Mouse (Mus musculus): Measurements from ENCODE around the gene Cyp4a32. TPM values are rescaled to one million over a fixed set of nuclear protein-coding genes. Genes with fewer than 3 reads are reported as not detected.
A peak's percentile ranks its signal among the peaks of the same experiment; 100 is the strongest.

Gene Cyp4a32
- polyA plus RNA-seq, 1 experiment from 2014 or later, result not detected

- peak; percentile 47; the same call in 1 of the 2 replicates for ATAC-seq (ENCODE audit: low read depth)
- peak overlapping the region; percentile 45; the same call in 1 of the 2 replicates for H3K9ac ChIP-seq
- 0 out of 2 replicates have a peak overlapping the region, but pooled peaks have one; percentile 14 for H3K27ac ChIP-seq
These were observed 56.5 kb downstream of the Cyp4a32 start for GRCm38 (mm10) chr4:115657104-115657866.

GRCm38 (mm10) chr4:115657867-115658249 lies 57.1 kb downstream of the Cyp4a32 start:
- H3K4me2 ChIP-seq, result peak overlapping the region; percentile 73; the same call in 1 of the 2 replicates

More at GRCm38 (mm10) chr4:115657104-115657866, 56.5 kb downstream of the Cyp4a32 start:
- Histone ChIP-seq H3K4me3 (replicated peaks) (peak overlapping the region; percentile 53), H3K9me3 (replicated peaks) (no peaks in the 10 kb centered on the region), H3K36me3 (no peaks in the 10 kb centered on the region), H3K4me1 (replicated peaks) (peaks cover 8% of the 10 kb centered on the region), H3K27me3 (no peaks in the 10 kb centered on the region), H3K4me2 (peak overlapping the region; percentile 73)
- no peak for DNase-seq
- under 1% methylated on average over 29 of the region's 34 CpGs for WGBS (ENCODE audit: insufficient replicate concordance)

GRCm38 (mm10) chr4:115659190-115659589 lies 58.4 kb downstream of the Cyp4a32 start:
- H3K27me3 ChIP-seq, result no peaks in the 10 kb centered on the region
- no peak for DNase-seq
- no peak overlapping the region for H3K4me3 ChIP-seq (replicated peaks)
- no peak overlapping the region for H3K4me2 ChIP-seq
- peaks cover 8% of the 10 kb centered on the region for H3K4me1 ChIP-seq (replicated peaks)
- H3K9me3 ChIP-seq (replicated peaks), result no peaks in the 10 kb centered on the region
- H3K36me3 ChIP-seq, result no peaks in the 10 kb centered on the region
- H3K27ac ChIP-seq, result no peak overlapping the region
- no peak for ATAC-seq (ENCODE audit: low read depth)
- H3K9ac ChIP-seq, result no peak overlapping the region

More at GRCm38 (mm10) chr4:115657867-115658249, 57.1 kb downstream of the Cyp4a32 start:
- Histone ChIP-seq H3K27ac (no peak overlapping the region), H3K36me3 (no peaks in the 10 kb centered on the region), H3K27me3 (no peaks in the 10 kb centered on the region), H3K9ac (no peak overlapping the region), H3K4me3 (replicated peaks) (no peak overlapping the region), H3K9me3 (replicated peaks) (no peaks in the 10 kb centered on the region), H3K4me1 (replicated peaks) (peaks cover 8% of the 10 kb centered on the region)
- ATAC-seq (ENCODE audit: low read depth), result no peak
- DNase-seq, result no peak

Other genes with a start within 250 kb of the Cyp4a32 start
- gene Cyp4a12b, start 189.3 kb upstream of the Cyp4a32 start, polyA plus RNA-seq (2015; fragmentation: Nextera tagmentation; extraction: Ambion mirVana), result not detected in 2 replicates
- not detected in 2 replicates for gene Cyp4a30b, start 148.4 kb upstream of the Cyp4a32 start, polyA plus RNA-seq (2015; fragmentation: Nextera tagmentation; extraction: Ambion mirVana)
- gene Cyp4a14, start 104.8 kb upstream of the Cyp4a32 start, polyA plus RNA-seq (2015; fragmentation: Nextera tagmentation; extraction: Ambion mirVana), result not detected in 2 replicates
- gene Cyp4a10, start 82.7 kb upstream of the Cyp4a32 start, polyA plus RNA-seq (2015; fragmentation: Nextera tagmentation; extraction: Ambion mirVana), result not detected in 2 replicates
- not detected in 2 replicates for gene Cyp4a31, start 37.3 kb upstream of the Cyp4a32 start, polyA plus RNA-seq (2015; fragmentation: Nextera tagmentation; extraction: Ambion mirVana)
- 0.71 and 0.82 TPM in 2 replicates for gene Cyp4b1, start 46.8 kb downstream of the Cyp4a32 start, polyA plus RNA-seq (2015; fragmentation: Nextera tagmentation; extraction: Ambion mirVana)
- gene Efcab14, start 136.8 kb downstream of the Cyp4a32 start, polyA plus RNA-seq (2015; fragmentation: Nextera tagmentation; extraction: Ambion mirVana), result 10.6 and 13.9 TPM in 2 replicates
- gene Tex38, start 180.0 kb downstream of the Cyp4a32 start, polyA plus RNA-seq (2015; fragmentation: Nextera tagmentation; extraction: Ambion mirVana), result not detected in 2 replicates
- gene Atpaf1, start 183.8 kb downstream of the Cyp4a32 start, polyA plus RNA-seq (2015; fragmentation: Nextera tagmentation; extraction: Ambion mirVana), result 19.5 and 20.7 TPM in 2 replicates
- gene Mob3c, start 227.1 kb downstream of the Cyp4a32 start, polyA plus RNA-seq (2015; fragmentation: Nextera tagmentation; extraction: Ambion mirVana), result 6.7 TPM in 2 replicates
- gene Mknk1, start 238.2 kb downstream of the Cyp4a32 start, polyA plus RNA-seq (2015; fragmentation: Nextera tagmentation; extraction: Ambion mirVana), result 32.1 and 40.2 TPM in 2 replicates

All from liver, embryonic 13.5 days (tissue).